Mouse (Mus musculus) gonadal fat pad, adult 2 months (tissue): Measurements from ENCODE around the gene 1500009C09Rik. TPM values are rescaled to one million over a fixed set of nuclear protein-coding genes. Genes with fewer than 3 reads are reported as not detected.

ENCODE experiments used
- DNase-seq: peaks from one replicate; pipeline ENCODE4 v3.0.0-alpha.2; 2012; ENCODE audit warnings: low read depth
- polyA plus RNA-seq: library from polyadenylated mRNA; depleted of rRNA; stranded (reverse); fragments of >200 nt; gene quantifications from 2 replicates; pipeline ENCODE4 v1.2.3, GENCODE M21; 2012

1500009C09Rik gene
- polyA plus RNA-seq, 1 experiment = not detected

GRCm38 (mm10) chr15:82247131-82247776, 4.9 kb upstream of the 1500009C09Rik start:
- DNase-seq = no peak

GRCm38 (mm10) chr15:82251579-82251978, 618 bp upstream of the 1500009C09Rik start:
- DNase-seq = no peak

GRCm38 (mm10) chr15:82255248-82255647, 3.1 kb downstream of the 1500009C09Rik start:
- DNase-seq = no peak

- DNase-seq = no peak
Measured at GRCm38 (mm10) chr15:82255944-82256383, 3.8 kb downstream of the 1500009C09Rik start.

GRCm38 (mm10) chr15:82259510-82259909, 7.3 kb downstream of the 1500009C09Rik start:
- DNase-seq = no peak

- no peak for DNase-seq
Measured at GRCm38 (mm10) chr15:82266356-82266755, 14.2 kb downstream of the 1500009C09Rik start.

GRCm38 (mm10) chr15:82268185-82268584, 16.0 kb downstream of the 1500009C09Rik start:
- DNase-seq = no peak

- DNase-seq = no peak
Measured at GRCm38 (mm10) chr15:82268783-82269182, 16.6 kb downstream of the 1500009C09Rik start.

- DNase-seq = peak; percentile 16
Measured at GRCm38 (mm10) chr15:82271201-82271600, 19.0 kb downstream of the 1500009C09Rik start.

GRCm38 (mm10) chr15:82272295-82272694, 20.1 kb downstream of the 1500009C09Rik start:
- DNase-seq = no peak

- DNase-seq = no peak
Measured at GRCm38 (mm10) chr15:82274593-82274926, 22.4 kb downstream of the 1500009C09Rik start, which contains the start of gene Sept3. Sept3 (plus strand) TSS chr15:82274893.

GRCm38 (mm10) chr15:82274927-82275901, 23.0 kb downstream of the 1500009C09Rik start:
- no peak for DNase-seq

GRCm38 (mm10) chr15:82277591-82277990, 25.4 kb downstream of the 1500009C09Rik start:
- DNase-seq = no peak

- no peak for DNase-seq
Measured at GRCm38 (mm10) chr15:82280638-82281037, 28.4 kb downstream of the 1500009C09Rik start.

GRCm38 (mm10) chr15:82286157-82286556, 34.0 kb downstream of the 1500009C09Rik start:
- DNase-seq = no peak

- DNase-seq = no peak
Measured at GRCm38 (mm10) chr15:82290252-82290651, 38.1 kb downstream of the 1500009C09Rik start.

GRCm38 (mm10) chr15:82292851-82293250, 40.7 kb downstream of the 1500009C09Rik start:
- no peak for DNase-seq

GRCm38 (mm10) chr15:82293271-82293711, 41.1 kb downstream of the 1500009C09Rik start:
- DNase-seq = no peak

- no peak for DNase-seq
Measured at GRCm38 (mm10) chr15:82294059-82294458, 41.9 kb downstream of the 1500009C09Rik start.

- DNase-seq = no peak
Measured at GRCm38 (mm10) chr15:82298764-82299561, 46.8 kb downstream of the 1500009C09Rik start, which contains the start of gene Wbp2nl. Wbp2nl (plus strand) TSS chr15:82298954.

GRCm38 (mm10) chr15:82307107-82307506, 54.9 kb downstream of the 1500009C09Rik start:
- DNase-seq = no peak

- DNase-seq = peak; percentile 57
Measured at GRCm38 (mm10) chr15:82308416-82308815, 56.2 kb downstream of the 1500009C09Rik start.
